Mouse (Mus musculus) liver, embryonic 12.5 days (tissue): ENCODE measurements around the gene Abtb2. TPM values are rescaled to one million over a fixed set of nuclear protein-coding genes. Genes with fewer than 3 reads are reported as not detected.

Experiments used
- ATAC-seq: fragments of 200-750 bp; cut with Nextera tagmentation; 2 replicates; pipeline ENCODE4 v1.8.0; 2017; ENCODE audit warnings: moderate number of reproducible peaks, mild to moderate bottlenecking, moderate library complexity
- H3K27ac ChIP-seq: fragments of 300-500 bp; sonication (generic); 2 replicates; pipeline ENCODE4 v1.5.1; 2016; ENCODE audit warnings: mild to moderate bottlenecking
- H3K27me3 ChIP-seq: fragments of 300-500 bp; sonication (generic); replicated peaks from 2 replicates; pipeline ENCODE4 v1.6.1; 2016; ENCODE audit warnings: mild to moderate bottlenecking, moderate library complexity
- H3K36me3 ChIP-seq: fragments of 300-500 bp; sonication (generic); 2 replicates; pipeline ENCODE4 v1.6.1; 2016; ENCODE audit warnings: mild to moderate bottlenecking, moderate library complexity
- H3K4me1 ChIP-seq: fragments of 300-500 bp; sonication (generic); 2 replicates; pipeline ENCODE4 v1.6.1; 2016
- H3K4me2 ChIP-seq: fragments of 300-500 bp; sonication (generic); 2 replicates; pipeline ENCODE4 v1.6.1; 2016; ENCODE audit warnings: mild to moderate bottlenecking, moderate library complexity
- H3K4me3 ChIP-seq: fragments of 300-500 bp; sonication (generic); 2 replicates; pipeline ENCODE4 v1.5.1; 2016; ENCODE audit warnings: mild to moderate bottlenecking, moderate library complexity
- H3K9ac ChIP-seq: fragments of 300-500 bp; sonication (generic); 2 replicates; pipeline ENCODE4 v1.6.1; 2016; ENCODE audit warnings: mild to moderate bottlenecking, moderate library complexity
- H3K9me3 ChIP-seq: fragments of 300-500 bp; sonication (generic); replicated peaks from 2 replicates; pipeline ENCODE4 v1.6.1; 2016; ENCODE audit warnings: mild to moderate bottlenecking, moderate library complexity
- WGBS: fragments of 180-500 bp; shearing (Covaris S2); methylation state at CpG from one replicate; pipeline ENCODE4 v1.1.7; 2016; ENCODE audit not compliant: insufficient replicate concordance; 5-methylcytosine and 5-hydroxymethylcytosine counted together
- polyA plus RNA-seq: library from polyadenylated mRNA; unstranded; fragments of >200 nt; fragmentation: Nextera tagmentation; extraction: Ambion mirVana; gene quantifications from 2 replicates; pipeline ENCODE4 v1.2.1, GENCODE M21; 2016

The Abtb2 gene
- polyA plus RNA-seq, 1 experiment from 2014 or later, result 4.1 TPM

- 78% methylated on average over 12 of the region's 12 CpGs for WGBS
- H3K9ac ChIP-seq, result no peak overlapping the region
- no peaks in the 10 kb centered on the region for H3K36me3 ChIP-seq
- no peak overlapping the region for H3K4me2 ChIP-seq
- peaks cover 4% of the 10 kb centered on the region; the same call in 1 of the 2 replicates for H3K27me3 ChIP-seq
- H3K9me3 ChIP-seq, result no peaks in the 10 kb centered on the region
- 0 out of 2 replicates have a peak, but pooled peaks cover 3% of the 10 kb centered on the region for H3K4me1 ChIP-seq
- H3K27ac ChIP-seq, result no peak overlapping the region
- no peak for ATAC-seq
- no peak overlapping the region for H3K4me3 ChIP-seq
Measured at GRCm38 (mm10) chr2:103700514-103700913, 134.4 kb downstream of the Abtb2 start.

GRCm38 (mm10) chr2:103703336-103703735, 137.2 kb downstream of the Abtb2 start:
- no peak overlapping the region for H3K27ac ChIP-seq
- ATAC-seq, result no peak
- no peak overlapping the region for H3K4me3 ChIP-seq
- H3K27me3 ChIP-seq, result peaks cover 4% of the 10 kb centered on the region; the same call in 1 of the 2 replicates
- H3K36me3 ChIP-seq, result peaks cover 7% of the 10 kb centered on the region; the same call in 1 of the 2 replicates
- no peak overlapping the region for H3K9ac ChIP-seq
- H3K9me3 ChIP-seq, result no peaks in the 10 kb centered on the region
- H3K4me2 ChIP-seq, result no peak overlapping the region
- H3K4me1 ChIP-seq, result peaks cover 25% of the 10 kb centered on the region
- WGBS, result 70% methylated on average over 10 of the region's 10 CpGs

- Histone ChIP-seq H3K36me3 (peaks cover 12% of the 10 kb centered on the region; the same call in 1 of the 2 replicates), H3K9me3 (no peaks in the 10 kb centered on the region), H3K27ac (no peak overlapping the region), H3K4me2 (no peak overlapping the region), H3K9ac (no peak overlapping the region), H3K27me3 (peaks cover 4% of the 10 kb centered on the region; the same call in 1 of the 2 replicates), H3K4me1 (peaks cover 25% of the 10 kb centered on the region), H3K4me3 (no peak overlapping the region)
- 60% methylated on average over 4 of the region's 4 CpGs for WGBS
- ATAC-seq, result no peak
Measured at GRCm38 (mm10) chr2:103703865-103704264, 137.8 kb downstream of the Abtb2 start.

GRCm38 (mm10) chr2:103705826-103706225, 139.7 kb downstream of the Abtb2 start:
- ATAC-seq, result no peak
- H3K4me1 ChIP-seq, result peaks cover 25% of the 10 kb centered on the region
- H3K4me3 ChIP-seq, result no peak overlapping the region
- no peak overlapping the region for H3K4me2 ChIP-seq
- H3K36me3 ChIP-seq, result peaks cover 12% of the 10 kb centered on the region; the same call in 1 of the 2 replicates
- peaks cover 4% of the 10 kb centered on the region; the same call in 1 of the 2 replicates for H3K27me3 ChIP-seq
- H3K9me3 ChIP-seq, result no peaks in the 10 kb centered on the region
- 71% methylated on average over 4 of the region's 4 CpGs for WGBS
- H3K9ac ChIP-seq, result no peak overlapping the region
- H3K27ac ChIP-seq, result no peak overlapping the region

- Histone ChIP-seq H3K9ac (no peak overlapping the region), H3K27me3 (peaks cover 4% of the 10 kb centered on the region; the same call in 1 of the 2 replicates), H3K4me2 (no peak overlapping the region), H3K36me3 (peaks cover 12% of the 10 kb centered on the region; the same call in 1 of the 2 replicates), H3K27ac (no peak overlapping the region), H3K9me3 (no peaks in the 10 kb centered on the region), H3K4me1 (peaks cover 25% of the 10 kb centered on the region), H3K4me3 (no peak overlapping the region)
- ATAC-seq, result peak; percentile 34; the same call in 1 of the 2 replicates
- 50% methylated on average over 10 of the region's 11 CpGs for WGBS
Measured at GRCm38 (mm10) chr2:103706226-103706625, 140.1 kb downstream of the Abtb2 start.

GRCm38 (mm10) chr2:103707056-103707776, 141.1 kb downstream of the Abtb2 start:
- Histone ChIP-seq H3K4me3 (no peak overlapping the region), H3K9ac (no peak overlapping the region), H3K4me2 (no peak overlapping the region), H3K36me3 (peaks cover 16% of the 10 kb centered on the region; the same call in 1 of the 2 replicates), H3K27me3 (peaks cover 4% of the 10 kb centered on the region; the same call in 1 of the 2 replicates), H3K27ac (no peak overlapping the region), H3K9me3 (no peaks in the 10 kb centered on the region), H3K4me1 (peaks cover 25% of the 10 kb centered on the region)
- 58% methylated on average over 6 of the region's 6 CpGs for WGBS
- ATAC-seq, result peak; percentile 68

GRCm38 (mm10) chr2:103710849-103711248, 144.7 kb downstream of the Abtb2 start:
- Histone ChIP-seq H3K9me3 (no peaks in the 10 kb centered on the region), H3K36me3 (peaks cover 16% of the 10 kb centered on the region; the same call in 1 of the 2 replicates), H3K27ac (no peak overlapping the region), H3K4me1 (peaks cover 22% of the 10 kb centered on the region), H3K4me3 (no peak overlapping the region), H3K9ac (no peak overlapping the region), H3K4me2 (no peak overlapping the region), H3K27me3 (no peaks in the 10 kb centered on the region)
- WGBS, result 79% methylated on average over 7 of the region's 7 CpGs
- ATAC-seq, result no peak

- H3K9ac ChIP-seq, result no peak overlapping the region
- 71% methylated on average over 7 of the region's 7 CpGs for WGBS
- H3K4me2 ChIP-seq, result no peak overlapping the region
- peaks cover 24% of the 10 kb centered on the region for H3K36me3 ChIP-seq
- ATAC-seq, result peak; percentile 52; the same call in 1 of the 2 replicates
- no peak overlapping the region for H3K27ac ChIP-seq
- peaks cover 7% of the 10 kb centered on the region; the same call in 1 of the 2 replicates for H3K4me1 ChIP-seq
- H3K27me3 ChIP-seq, result no peaks in the 10 kb centered on the region
- H3K9me3 ChIP-seq, result no peaks in the 10 kb centered on the region
- no peak overlapping the region for H3K4me3 ChIP-seq
Measured at GRCm38 (mm10) chr2:103713831-103714230, 147.7 kb downstream of the Abtb2 start.

GRCm38 (mm10) chr2:103714412-103714811, 148.3 kb downstream of the Abtb2 start:
- Histone ChIP-seq H3K4me3 (no peak overlapping the region), H3K9ac (no peak overlapping the region), H3K27ac (no peak overlapping the region), H3K36me3 (peaks cover 30% of the 10 kb centered on the region), H3K4me1 (peaks cover 7% of the 10 kb centered on the region; the same call in 1 of the 2 replicates), H3K4me2 (no peak overlapping the region), H3K27me3 (no peaks in the 10 kb centered on the region), H3K9me3 (no peaks in the 10 kb centered on the region)
- no peak for ATAC-seq
- 64% methylated on average over 4 of the region's 4 CpGs for WGBS

GRCm38 (mm10) chr2:103718594-103719291, 152.6 kb downstream of the Abtb2 start:
- peak; percentile 45; the same call in 1 of the 2 replicates for ATAC-seq
- Histone ChIP-seq H3K27ac (no peak overlapping the region), H3K9ac (no peak overlapping the region), H3K27me3 (no peaks in the 10 kb centered on the region), H3K4me2 (no peak overlapping the region), H3K9me3 (no peaks in the 10 kb centered on the region), H3K36me3 (peaks cover 67% of the 10 kb centered on the region), H3K4me3 (no peak overlapping the region), H3K4me1 (peaks cover 7% of the 10 kb centered on the region; the same call in 1 of the 2 replicates)
- 70% methylated on average over 8 of the region's 8 CpGs for WGBS

- no peak for ATAC-seq
- Histone ChIP-seq H3K9ac (no peak overlapping the region), H3K4me1 (peaks cover 7% of the 10 kb centered on the region; the same call in 1 of the 2 replicates), H3K4me2 (no peak overlapping the region), H3K9me3 (no peaks in the 10 kb centered on the region), H3K27me3 (no peaks in the 10 kb centered on the region), H3K27ac (no peak overlapping the region), H3K4me3 (no peak overlapping the region), H3K36me3 (peaks cover 72% of the 10 kb centered on the region)
- WGBS, result 91% methylated on average over 7 of the region's 7 CpGs
Measured at GRCm38 (mm10) chr2:103719292-103719646, 153.2 kb downstream of the Abtb2 start.

- Histone ChIP-seq H3K9me3 (no peaks in the 10 kb centered on the region), H3K36me3 (peaks cover 96% of the 10 kb centered on the region), H3K27ac (no peak overlapping the region), H3K4me3 (no peak overlapping the region), H3K4me2 (no peak overlapping the region), H3K4me1 (no peaks in the 10 kb centered on the region), H3K9ac (no peak overlapping the region), H3K27me3 (no peaks in the 10 kb centered on the region)
- 80% methylated on average over 2 of the region's 2 CpGs for WGBS
- ATAC-seq, result no peak
Measured at GRCm38 (mm10) chr2:103724521-103724920, 158.4 kb downstream of the Abtb2 start.
